Mouse (Mus musculus) thymus, postnatal 25 days (tissue): ENCODE measurements at regions not wholly inside any gene's neighbourhood (a gene's known extent, or its start where the extent isn't known, plus 50 kb on each side); places are given as distances from the start of the nearest gene placed in this dataset.

Source experiments
- DNase-seq: peaks from one replicate; pipeline ENCODE4 v3.0.0; 2022

- no peak for DNase-seq
These were observed 410.3 kb upstream of the Kdm8 start for GRCm38 (mm10) chr7:125034196-125034595.

GRCm38 (mm10) chr7:125036098-125036991, 408.1 kb upstream of the Kdm8 start:
- DNase-seq: no peak

GRCm38 (mm10) chr7:125038840-125039239, 405.6 kb upstream of the Kdm8 start:
- no peak for DNase-seq

GRCm38 (mm10) chr7:125055951-125056625, 388.4 kb upstream of the Kdm8 start:
- no peak for DNase-seq

- no peak for DNase-seq
These were observed 342.0 kb upstream of the Kdm8 start for GRCm38 (mm10) chr7:125102464-125102863.

- no peak for DNase-seq
These were observed 340.5 kb upstream of the Kdm8 start for GRCm38 (mm10) chr7:125104011-125104410.

- DNase-seq: no peak
These were observed 331.6 kb upstream of the Kdm8 start for GRCm38 (mm10) chr7:125112820-125113273.

GRCm38 (mm10) chr7:125115322-125115996, 329.0 kb upstream of the Kdm8 start:
- DNase-seq: no peak

GRCm38 (mm10) chr7:125117173-125117572, 327.3 kb upstream of the Kdm8 start:
- DNase-seq: no peak

- no peak for DNase-seq
These were observed 315.3 kb upstream of the Kdm8 start for GRCm38 (mm10) chr7:125129187-125129586.

- no peak for DNase-seq
These were observed 312.5 kb upstream of the Kdm8 start for GRCm38 (mm10) chr7:125131968-125132367.

GRCm38 (mm10) chr7:125138607-125139006, 305.9 kb upstream of the Kdm8 start:
- DNase-seq: no peak

- DNase-seq: no peak
These were observed 305.3 kb upstream of the Kdm8 start for GRCm38 (mm10) chr7:125139196-125139595.

- DNase-seq: no peak
These were observed 303.6 kb upstream of the Kdm8 start for GRCm38 (mm10) chr7:125140854-125141253.

- no peak for DNase-seq
These were observed 302.6 kb upstream of the Kdm8 start for GRCm38 (mm10) chr7:125141864-125142263.

GRCm38 (mm10) chr7:125146025-125146424, 298.5 kb upstream of the Kdm8 start:
- no peak for DNase-seq

- no peak for DNase-seq
These were observed 295.3 kb upstream of the Kdm8 start for GRCm38 (mm10) chr7:125149151-125149550.

GRCm38 (mm10) chr7:125149740-125150139, 294.7 kb upstream of the Kdm8 start:
- no peak for DNase-seq

GRCm38 (mm10) chr7:125152281-125152680, 292.2 kb upstream of the Kdm8 start:
- no peak for DNase-seq

- DNase-seq: no peak
These were observed 289.2 kb upstream of the Kdm8 start for GRCm38 (mm10) chr7:125155291-125155690.

- no peak for DNase-seq
These were observed 277.6 kb upstream of the Kdm8 start for GRCm38 (mm10) chr7:125166881-125167351.

GRCm38 (mm10) chr7:125167666-125168065, 276.8 kb upstream of the Kdm8 start:
- DNase-seq: no peak

- DNase-seq: no peak
These were observed 262.9 kb upstream of the Kdm8 start for GRCm38 (mm10) chr7:125181548-125181947.
